Mouse (Mus musculus): ENCODE data around the gene Yrdc. TPM values are rescaled to one million over a fixed set of nuclear protein-coding genes. Genes with fewer than 3 reads are reported as not detected.

Gene Yrdc
- polyA plus RNA-seq, 1 experiment from 2014 or later: 10.6 TPM

DNA sequence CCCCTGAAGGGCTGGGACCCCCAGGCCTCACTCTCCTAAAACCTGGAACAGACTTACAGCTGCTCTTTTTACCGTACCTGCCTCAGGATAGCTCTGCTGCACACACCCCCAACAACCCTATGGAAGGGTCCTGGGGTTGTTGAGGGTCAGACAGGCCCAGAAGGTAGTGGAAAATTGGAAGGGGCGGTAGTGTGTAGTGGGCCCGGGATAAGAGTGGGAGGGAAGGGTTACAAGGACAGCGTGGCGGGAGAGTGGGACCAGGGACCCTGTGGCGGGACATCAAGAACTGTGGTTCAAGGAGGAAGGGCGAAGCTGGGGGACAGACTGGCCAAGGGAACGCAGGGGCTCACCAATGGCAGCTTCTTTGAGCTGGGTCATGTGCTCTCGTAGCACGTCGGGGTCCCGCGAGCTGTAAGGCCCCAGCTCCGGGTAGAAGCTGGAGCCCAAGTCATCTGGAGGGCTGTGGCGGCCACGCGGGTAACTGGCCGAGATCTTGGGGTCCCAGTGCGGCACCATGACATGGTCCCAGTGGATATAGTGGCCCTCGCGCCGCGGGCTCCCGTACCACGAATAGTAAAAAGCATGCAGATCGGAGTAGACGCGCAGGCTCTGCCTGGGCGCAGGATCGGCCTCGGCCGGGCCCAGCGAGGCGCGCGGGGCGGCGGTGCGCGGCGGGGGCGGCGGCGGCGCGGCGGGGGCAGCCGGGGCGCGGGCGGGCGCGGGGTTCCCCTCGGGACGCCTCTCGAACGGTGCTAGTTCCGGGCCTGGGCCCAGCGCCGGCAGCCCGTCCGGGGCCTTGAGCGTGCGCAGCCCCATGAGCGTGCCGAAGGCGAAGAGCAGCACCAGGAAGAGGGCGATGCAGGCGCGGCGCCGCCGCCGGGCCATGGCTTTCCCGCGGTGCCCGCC, 11.1 kb downstream of the Yrdc start, which contains the start of gene Maneal:
Gene Maneal (minus strand): TSS at position 889 of the 906 bp plus-strand sequence.
- 4% methylated on average over 62 of the region's 77 CpGs for WGBS (ENCODE audit: insufficient replicate concordance)
- Histone ChIP-seq H3K9me3 (replicated peaks; ENCODE audit: control insufficient read depth, low read length) (no peaks in the 10 kb centered on the region), H3K4me1 (ENCODE audit: control insufficient read depth, low read depth, low read length) (no peaks in the 10 kb centered on the region), H3K4me3 (ENCODE audit: low read depth, low read length) (peak within 1 kb of the TSS; percentile 21; the same call in 1 of the 2 replicates), H3K4me2 (ENCODE audit: low read depth, low read length) (0 out of 2 replicates have a peak within 1 kb of the TSS, but pooled peaks have one; percentile 9), H3K27me3 (ENCODE audit: control insufficient read depth, insufficient read depth, low read depth, low read length) (peaks cover 34% of the 10 kb centered on the region), H3K36me3 (ENCODE audit: control insufficient read depth, insufficient read depth) (no peaks in the 10 kb centered on the region), H3K9ac (ENCODE audit: low read depth, low read length) (no peak within 1 kb of the TSS), H3K27ac (ENCODE audit: low read length) (no peak within 1 kb of the TSS)
- no peak for ATAC-seq (ENCODE audit: low read depth)

DNA sequence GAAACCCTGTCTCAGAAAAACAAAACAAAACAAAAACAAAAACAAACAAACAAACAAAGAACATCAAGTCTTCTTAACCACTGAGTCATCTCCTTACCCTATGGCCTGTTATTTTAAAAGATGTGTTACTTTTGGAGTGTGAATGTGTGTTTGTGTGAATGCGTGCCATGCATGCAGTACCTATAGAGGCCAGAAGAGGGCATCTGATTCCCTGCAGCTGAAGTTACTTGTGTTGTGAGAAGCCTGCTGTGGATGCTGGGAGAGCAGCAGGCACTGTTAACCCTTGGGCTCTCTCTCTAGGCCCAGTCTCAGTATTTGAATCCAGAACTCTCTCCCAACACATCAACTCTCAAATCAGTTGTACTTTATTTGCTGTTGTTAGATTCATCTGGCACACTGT, 22.2 kb downstream of the Yrdc start:
- Histone ChIP-seq H3K4me3 (ENCODE audit: low read depth, low read length) (no peak overlapping the region), H3K27me3 (ENCODE audit: control insufficient read depth, insufficient read depth, low read depth, low read length) (no peaks in the 10 kb centered on the region), H3K9me3 (replicated peaks; ENCODE audit: control insufficient read depth, low read length) (peaks cover 3% of the 10 kb centered on the region; the same call in 1 of the 2 replicates), H3K9ac (ENCODE audit: low read depth, low read length) (no peak overlapping the region), H3K36me3 (ENCODE audit: control insufficient read depth, insufficient read depth) (no peaks in the 10 kb centered on the region), H3K4me1 (ENCODE audit: control insufficient read depth, low read depth, low read length) (no peaks in the 10 kb centered on the region), H3K4me2 (ENCODE audit: low read depth, low read length) (no peak overlapping the region), H3K27ac (ENCODE audit: low read length) (no peak overlapping the region)
- no peak for ATAC-seq (ENCODE audit: low read depth)
- 80% methylated on average over 1 of the region's 1 CpGs for WGBS (ENCODE audit: insufficient replicate concordance)

DNA sequence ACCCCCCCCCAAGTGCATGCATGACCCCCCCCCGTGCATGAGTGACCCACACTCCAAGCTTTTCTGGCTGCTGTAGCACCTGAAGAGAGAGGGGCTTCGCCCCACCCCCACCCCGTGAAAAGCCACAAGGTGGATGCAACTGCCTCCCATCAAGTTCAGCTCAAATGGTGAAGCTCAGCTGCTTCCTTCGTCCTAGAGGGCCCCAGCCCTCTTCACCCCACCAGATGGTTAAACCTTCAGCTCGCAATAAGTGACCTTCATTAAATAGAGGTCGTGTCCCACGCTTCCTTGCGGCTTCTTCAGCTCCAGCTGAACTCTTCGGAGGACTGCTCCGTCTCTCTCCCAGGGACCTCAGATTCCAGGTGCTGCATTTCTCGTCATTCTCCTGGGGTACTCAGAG, 30.1 kb downstream of the Yrdc start, which contains the start of gene Epha10:
Gene Epha10 (plus strand): TSS at position 301 of the 400 bp plus-strand sequence.
- no peak for ATAC-seq (ENCODE audit: low read depth)
- Histone ChIP-seq H3K9me3 (replicated peaks; ENCODE audit: control insufficient read depth, low read length) (no peaks in the 10 kb centered on the region), H3K4me2 (ENCODE audit: low read depth, low read length) (no peak within 1 kb of the TSS), H3K36me3 (ENCODE audit: control insufficient read depth, insufficient read depth) (no peaks in the 10 kb centered on the region), H3K9ac (ENCODE audit: low read depth, low read length) (no peak within 1 kb of the TSS), H3K27ac (ENCODE audit: low read length) (no peak within 1 kb of the TSS), H3K27me3 (ENCODE audit: control insufficient read depth, insufficient read depth, low read depth, low read length) (peaks cover 46% of the 10 kb centered on the region), H3K4me3 (ENCODE audit: low read depth, low read length) (no peak within 1 kb of the TSS), H3K4me1 (ENCODE audit: control insufficient read depth, low read depth, low read length) (no peaks in the 10 kb centered on the region)
- 3% methylated on average over 11 of the region's 11 CpGs for WGBS (ENCODE audit: insufficient replicate concordance)

DNA sequence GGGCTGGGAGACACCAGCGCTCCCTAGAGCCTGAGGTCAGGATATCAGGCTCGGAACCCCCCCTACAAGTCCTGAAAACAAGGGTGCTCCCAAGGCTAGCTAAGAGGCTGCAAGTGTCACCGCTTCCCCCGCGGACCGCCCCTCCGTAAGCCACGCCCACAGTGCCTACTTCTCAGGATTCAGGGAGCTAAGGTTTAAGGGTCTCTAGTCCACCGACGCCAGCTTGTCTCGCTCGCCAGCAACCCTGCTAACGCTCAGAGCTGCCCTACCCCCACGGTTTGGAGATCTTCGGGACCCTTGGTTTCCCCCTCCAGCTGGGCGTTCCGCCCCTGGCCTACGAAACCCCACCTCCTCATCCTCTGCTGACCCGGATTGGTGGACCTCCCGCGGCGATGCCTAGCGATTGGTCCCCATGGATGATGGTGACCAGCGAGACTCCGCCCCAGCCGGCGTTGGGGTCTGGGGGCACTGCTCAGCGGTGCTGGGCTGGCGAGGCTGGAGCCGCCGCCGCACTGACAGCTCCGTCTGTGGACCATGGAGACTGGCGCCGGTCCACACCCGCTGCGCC, 30.9 kb downstream of the Yrdc start:
- Histone ChIP-seq H3K36me3 (ENCODE audit: control insufficient read depth, insufficient read depth) (no peaks in the 10 kb centered on the region), H3K9me3 (replicated peaks; ENCODE audit: control insufficient read depth, low read length) (no peaks in the 10 kb centered on the region), H3K9ac (ENCODE audit: low read depth, low read length) (no peak overlapping the region), H3K27me3 (ENCODE audit: control insufficient read depth, insufficient read depth, low read depth, low read length) (peaks cover 52% of the 10 kb centered on the region), H3K4me2 (ENCODE audit: low read depth, low read length) (no peak overlapping the region), H3K4me1 (ENCODE audit: control insufficient read depth, low read depth, low read length) (no peaks in the 10 kb centered on the region), H3K4me3 (ENCODE audit: low read depth, low read length) (no peak overlapping the region), H3K27ac (ENCODE audit: low read length) (no peak overlapping the region)
- WGBS (ENCODE audit: insufficient replicate concordance): 1% methylated on average over 37 of the region's 37 CpGs
- no peak for ATAC-seq (ENCODE audit: low read depth)

DNA sequence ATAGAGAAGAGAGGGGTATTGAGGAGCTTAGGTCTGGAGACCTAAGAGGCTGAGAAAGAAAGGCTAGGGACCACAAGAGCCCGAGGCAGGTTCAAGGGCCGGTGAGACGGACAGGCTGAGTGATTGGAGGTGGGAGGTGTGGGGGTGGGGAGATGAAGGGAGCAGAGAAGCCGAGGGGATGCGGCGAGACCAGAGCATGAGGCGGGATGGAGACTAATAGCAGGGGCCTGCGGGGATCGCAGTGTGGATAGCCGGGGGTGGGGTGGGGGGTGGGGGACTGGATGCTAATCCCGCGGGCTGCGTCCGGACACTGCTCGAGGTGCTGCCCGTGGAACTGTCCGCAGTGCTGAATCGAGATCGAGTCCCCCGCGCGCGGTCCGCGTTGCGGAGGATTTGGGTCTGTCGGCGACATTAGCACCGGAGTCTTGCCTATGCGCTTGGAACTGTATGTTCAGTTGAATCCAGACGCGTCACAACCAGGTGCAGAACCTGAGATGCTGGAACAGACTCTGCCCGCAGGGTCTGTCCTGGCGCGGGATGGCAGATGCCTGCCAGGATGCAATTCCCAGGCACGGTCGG, 31.8 kb downstream of the Yrdc start:
- no peak overlapping the region for H3K27ac ChIP-seq (ENCODE audit: low read length)
- H3K36me3 ChIP-seq (ENCODE audit: control insufficient read depth, insufficient read depth): no peaks in the 10 kb centered on the region
- H3K4me3 ChIP-seq (ENCODE audit: low read depth, low read length): no peak overlapping the region
- no peak overlapping the region for H3K4me2 ChIP-seq (ENCODE audit: low read depth, low read length)
- no peaks in the 10 kb centered on the region for H3K4me1 ChIP-seq (ENCODE audit: control insufficient read depth, low read depth, low read length)
- ATAC-seq (ENCODE audit: low read depth): no peak
- H3K9ac ChIP-seq (ENCODE audit: low read depth, low read length): no peak overlapping the region
- no peaks in the 10 kb centered on the region for H3K9me3 ChIP-seq (replicated peaks; ENCODE audit: control insufficient read depth, low read length)
- peaks cover 52% of the 10 kb centered on the region for H3K27me3 ChIP-seq (ENCODE audit: control insufficient read depth, insufficient read depth, low read depth, low read length)
- WGBS (ENCODE audit: insufficient replicate concordance): 3% methylated on average over 37 of the region's 37 CpGs

DNA sequence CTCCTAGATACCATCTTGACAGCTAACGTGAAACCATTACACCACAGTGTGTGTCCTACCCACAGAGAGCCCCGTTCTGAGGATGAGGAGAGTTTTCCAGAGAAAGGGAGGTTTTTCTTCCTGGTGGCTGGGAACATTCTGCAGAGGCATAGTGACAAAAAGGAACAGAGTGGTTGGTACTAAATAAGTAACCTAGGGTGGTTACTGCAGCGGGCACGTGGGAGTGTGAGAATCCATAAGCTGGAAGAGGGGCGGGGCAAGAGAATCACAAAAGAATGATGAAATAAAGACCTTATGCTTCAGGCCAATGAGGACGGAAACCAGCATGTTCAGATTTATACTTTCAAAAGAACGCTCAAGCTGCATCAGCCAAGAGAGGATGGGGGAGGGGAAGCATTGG, 38.2 kb downstream of the Yrdc start:
- H3K27me3 ChIP-seq (ENCODE audit: control insufficient read depth, insufficient read depth, low read depth, low read length): peaks cover 23% of the 10 kb centered on the region
- no peak overlapping the region for H3K4me2 ChIP-seq (ENCODE audit: low read depth, low read length)
- no peak overlapping the region for H3K27ac ChIP-seq (ENCODE audit: low read length)
- H3K4me3 ChIP-seq (ENCODE audit: low read depth, low read length): no peak overlapping the region
- ATAC-seq (ENCODE audit: low read depth): no peak
- 48% methylated on average over 7 of the region's 7 CpGs for WGBS (ENCODE audit: insufficient replicate concordance)
- H3K36me3 ChIP-seq (ENCODE audit: control insufficient read depth, insufficient read depth): no peaks in the 10 kb centered on the region
- H3K9ac ChIP-seq (ENCODE audit: low read depth, low read length): no peak overlapping the region
- H3K4me1 ChIP-seq (ENCODE audit: control insufficient read depth, low read depth, low read length): no peaks in the 10 kb centered on the region
- no peaks in the 10 kb centered on the region for H3K9me3 ChIP-seq (replicated peaks; ENCODE audit: control insufficient read depth, low read length)

DNA sequence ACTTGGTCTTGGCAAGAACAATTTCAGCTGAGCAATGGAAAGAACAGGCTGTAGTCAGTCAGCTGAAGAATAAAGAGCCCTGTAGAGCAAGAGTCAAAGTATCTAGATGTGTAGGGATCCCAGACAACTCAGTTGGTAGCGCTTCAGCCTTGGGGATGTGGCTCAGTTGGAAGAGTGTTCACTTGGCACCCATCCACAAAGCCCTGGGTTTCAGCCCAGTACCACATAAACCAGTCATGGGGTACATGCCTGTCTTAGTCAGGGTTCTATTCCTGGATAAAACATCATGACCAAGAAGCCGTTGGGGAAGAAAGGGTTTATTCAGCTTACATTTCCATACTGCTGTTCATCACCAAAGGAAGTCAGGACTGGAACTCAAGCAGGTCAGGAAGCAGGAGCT, 39.5 kb downstream of the Yrdc start:
- WGBS (ENCODE audit: insufficient replicate concordance): 56% methylated on average over 2 of the region's 2 CpGs
- Histone ChIP-seq H3K4me2 (ENCODE audit: low read depth, low read length) (no peak overlapping the region), H3K4me3 (ENCODE audit: low read depth, low read length) (no peak overlapping the region), H3K27ac (ENCODE audit: low read length) (no peak overlapping the region), H3K27me3 (ENCODE audit: control insufficient read depth, insufficient read depth, low read depth, low read length) (peaks cover 33% of the 10 kb centered on the region), H3K4me1 (ENCODE audit: control insufficient read depth, low read depth, low read length) (no peaks in the 10 kb centered on the region), H3K9me3 (replicated peaks; ENCODE audit: control insufficient read depth, low read length) (no peaks in the 10 kb centered on the region), H3K36me3 (ENCODE audit: control insufficient read depth, insufficient read depth) (no peaks in the 10 kb centered on the region), H3K9ac (ENCODE audit: low read depth, low read length) (no peak overlapping the region)
- no peak for ATAC-seq (ENCODE audit: low read depth)

DNA sequence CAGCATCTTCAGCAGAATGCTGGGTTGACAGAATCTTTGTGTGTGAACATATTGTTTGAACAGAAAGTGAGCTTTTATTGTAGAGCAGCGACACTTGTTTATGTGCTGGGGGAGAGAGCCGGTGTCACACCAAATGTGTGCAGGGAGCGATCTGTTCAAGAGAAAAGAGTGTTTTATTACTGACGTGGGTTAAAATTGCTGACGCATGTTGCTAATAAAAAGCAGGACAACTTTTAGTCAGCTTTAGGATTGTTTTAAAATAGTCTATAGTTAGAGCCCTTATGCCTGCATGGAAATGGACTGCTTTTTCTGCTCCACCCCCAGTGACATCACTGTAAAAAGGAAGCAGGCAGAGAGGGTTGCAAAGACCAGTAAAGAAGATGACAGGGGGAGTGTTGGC, 40.4 kb downstream of the Yrdc start:
- Histone ChIP-seq H3K4me3 (ENCODE audit: low read depth, low read length) (no peak overlapping the region), H3K4me1 (ENCODE audit: control insufficient read depth, low read depth, low read length) (no peaks in the 10 kb centered on the region), H3K4me2 (ENCODE audit: low read depth, low read length) (no peak overlapping the region), H3K9ac (ENCODE audit: low read depth, low read length) (no peak overlapping the region), H3K36me3 (ENCODE audit: control insufficient read depth, insufficient read depth) (no peaks in the 10 kb centered on the region), H3K9me3 (replicated peaks; ENCODE audit: control insufficient read depth, low read length) (no peaks in the 10 kb centered on the region), H3K27ac (ENCODE audit: low read length) (no peak overlapping the region), H3K27me3 (ENCODE audit: control insufficient read depth, insufficient read depth, low read depth, low read length) (peaks cover 36% of the 10 kb centered on the region)
- no peak for ATAC-seq (ENCODE audit: low read depth)
- 61% methylated on average over 5 of the region's 5 CpGs for WGBS (ENCODE audit: insufficient replicate concordance)

DNA sequence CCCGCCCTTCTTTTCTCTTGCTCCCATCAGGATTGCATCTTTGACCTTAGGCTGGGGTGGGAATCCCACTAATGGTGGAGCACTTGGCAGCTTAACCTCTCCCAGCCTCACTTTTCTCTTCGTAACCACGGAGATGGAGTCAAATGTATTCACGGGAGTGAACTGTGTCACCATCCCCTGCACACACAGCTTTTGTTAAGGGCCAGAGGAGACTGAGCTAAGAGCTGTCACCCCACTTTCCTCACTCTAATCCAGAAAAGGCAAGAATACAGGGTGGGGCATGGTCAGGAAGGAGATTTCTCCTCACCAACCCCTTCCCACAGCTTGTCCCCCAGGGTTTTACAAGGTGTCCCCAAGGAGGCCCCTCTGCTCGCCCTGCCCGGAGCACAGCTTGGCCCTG, 43.3 kb downstream of the Yrdc start:
- 28% methylated on average over 6 of the region's 6 CpGs for WGBS (ENCODE audit: insufficient replicate concordance)

More for the DNA sequence above, 43.3 kb downstream of the Yrdc start:
- H3K27ac ChIP-seq (ENCODE audit: low read length): no peak overlapping the region
- peaks cover 38% of the 10 kb centered on the region for H3K27me3 ChIP-seq (ENCODE audit: control insufficient read depth, insufficient read depth, low read depth, low read length)
- no peak overlapping the region for H3K4me3 ChIP-seq (ENCODE audit: low read depth, low read length)
- no peaks in the 10 kb centered on the region for H3K4me1 ChIP-seq (ENCODE audit: control insufficient read depth, low read depth, low read length)
- no peaks in the 10 kb centered on the region for H3K36me3 ChIP-seq (ENCODE audit: control insufficient read depth, insufficient read depth)
- no peak overlapping the region for H3K9ac ChIP-seq (ENCODE audit: low read depth, low read length)
- no peak overlapping the region for H3K4me2 ChIP-seq (ENCODE audit: low read depth, low read length)
- ATAC-seq (ENCODE audit: low read depth): no peak
- H3K9me3 ChIP-seq (replicated peaks; ENCODE audit: control insufficient read depth, low read length): no peaks in the 10 kb centered on the region
